Mouse (Mus musculus) C2C12 (cell line): ENCODE results near the gene Hdac7.

ENCODE experiments used
- CEBPB ChIP-seq: IDR thresholded peaks from one replicate; pipeline ENCODE4 v1.6.1; 2011; ENCODE audit warnings: low read depth, mild to moderate bottlenecking, control low read depth, moderate library complexity
- CTCF ChIP-seq: IDR thresholded peaks from one replicate; pipeline ENCODE4 v1.5.1; 2011; ENCODE audit not compliant: control insufficient read depth, insufficient read depth, insufficient read length
- FOSL1 ChIP-seq: IDR thresholded peaks from one replicate; pipeline ENCODE4 v1.8.0; 2011; ENCODE audit warnings: mild to moderate bottlenecking, low read length; ENCODE audit not compliant: poor library complexity, insufficient read depth, severe bottlenecking
- MAX ChIP-seq: IDR thresholded peaks from one replicate; pipeline ENCODE4 v1.6.1; 2011; ENCODE audit warnings: mild to moderate bottlenecking, control low read depth
- MYOG ChIP-seq: IDR thresholded peaks from one replicate; pipeline ENCODE4 v1.6.1; 2011; ENCODE audit not compliant: control insufficient read depth, insufficient read length; ENCODE audit errors: extremely low read depth
- USF1 ChIP-seq: IDR thresholded peaks from one replicate; pipeline ENCODE4 v1.6.1; 2011; ENCODE audit warnings: low read depth, mild to moderate bottlenecking, control low read depth, moderate library complexity

DNA sequence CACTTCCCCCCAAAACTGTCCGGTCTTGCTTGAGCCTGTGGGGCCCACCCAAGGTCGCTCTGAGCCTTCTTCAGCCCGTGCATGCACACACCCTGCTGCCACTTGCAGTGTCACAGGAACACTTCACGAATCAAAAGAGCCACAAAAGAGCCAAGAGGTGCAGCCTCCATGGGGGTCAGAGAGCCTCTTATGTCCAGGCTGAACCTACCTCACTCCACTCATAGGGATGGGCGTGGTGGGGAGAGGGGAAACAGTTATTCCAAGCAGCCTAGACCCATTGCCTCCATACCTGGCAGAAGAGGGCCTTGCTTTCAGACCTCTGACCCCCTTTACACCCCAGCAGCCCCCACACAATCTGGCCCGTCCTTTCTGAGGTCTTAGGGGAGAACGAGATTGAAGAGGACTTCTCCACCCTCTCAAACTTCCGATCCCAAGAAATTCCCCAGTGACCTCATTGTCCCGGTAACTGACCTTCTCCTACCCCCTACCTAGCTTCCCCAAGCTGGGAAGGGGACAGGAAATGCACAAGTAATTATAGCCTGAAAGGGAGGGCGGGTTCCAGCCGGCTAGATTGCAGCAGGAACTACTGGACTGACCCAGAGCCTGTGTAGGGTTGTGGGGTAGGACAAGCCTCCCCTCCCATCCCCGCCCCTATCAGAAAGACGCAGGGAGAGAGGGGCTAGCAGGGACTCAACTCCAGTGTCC, 79.1 kb downstream of the Hdac7 start:
- TF ChIP-seq CTCF (no peak), USF1 (no peak), FOSL1 (no peak), MAX (no peak), MYOG (no peak), CEBPB (no peak)
